Mouse (Mus musculus): Measurements from ENCODE around the gene Lamb2.

GRCm38 (mm10) chr9:108484021-108484420 is 4.5 kb downstream of the Lamb2 start:
- TF ChIP-seq POLR2A (IDR thresholded peaks at IDR 0.05; ENCODE audit: borderline replicate concordance, extremely low read depth, insufficient read depth, insufficient read length, poor library complexity, severe bottlenecking), result no peak
- no peak for TF ChIP-seq CTCF (IDR thresholded peaks at IDR 0.05; ENCODE audit: borderline replicate concordance, extremely low read depth, insufficient read depth, insufficient read length)
